Mouse (Mus musculus) limb, embryonic 14.5 days (tissue): ENCODE measurements around the gene Nbea. TPM values are rescaled to one million over a fixed set of nuclear protein-coding genes. Genes with fewer than 3 reads are reported as not detected.

Experiments used
- ATAC-seq: fragments of 200-750 bp; cut with Nextera tagmentation; 2 replicates; pipeline ENCODE4 v1.8.0; 2017; ENCODE audit warnings: low read depth, moderate number of reproducible peaks, moderate TSS enrichment; ENCODE audit not compliant: low FRiP score
- DNase-seq: peaks from one replicate; pipeline ENCODE4 v3.0.0-alpha.2; 2015; ENCODE audit warnings: low spot score
- H3K27ac ChIP-seq: fragments of 300-500 bp; sonication (generic); replicated peaks from 2 replicates; pipeline ENCODE4 v1.5.1; 2014; ENCODE audit warnings: low read depth, mild to moderate bottlenecking, low read length, moderate library complexity, mixed read lengths
- H3K27me3 ChIP-seq: fragments of 300-500 bp; sonication (generic); 2 replicates; pipeline ENCODE4 v1.6.1; 2014; ENCODE audit warnings: low read length, mixed read lengths; ENCODE audit not compliant: control insufficient read depth, insufficient read depth
- H3K36me3 ChIP-seq: fragments of 300-500 bp; sonication (generic); 2 replicates; pipeline ENCODE4 v1.6.1; 2014; ENCODE audit warnings: mild to moderate bottlenecking, low read length, moderate library complexity, mixed read lengths; ENCODE audit not compliant: control insufficient read depth, insufficient read depth
- H3K4me1 ChIP-seq: fragments of 300-500 bp; sonication (generic); 2 replicates; pipeline ENCODE4 v1.6.1; 2014; ENCODE audit warnings: antibody characterized with exemption, low read length, mixed read lengths; ENCODE audit not compliant: control insufficient read depth, insufficient read depth
- H3K4me2 ChIP-seq: fragments of 300-500 bp; sonication (generic); replicated peaks from 2 replicates; pipeline ENCODE4 v1.6.1; 2014; ENCODE audit warnings: low read depth, mild to moderate bottlenecking, low read length, moderate library complexity; ENCODE audit not compliant: severe bottlenecking
- H3K4me3 ChIP-seq: fragments of 300-500 bp; sonication (generic); replicated peaks from 2 replicates; pipeline ENCODE4 v1.5.1; 2014; ENCODE audit warnings: low read length
- H3K9ac ChIP-seq: fragments of 300-500 bp; sonication (generic); 2 replicates; pipeline ENCODE4 v1.6.1; 2014; ENCODE audit warnings: mild to moderate bottlenecking, low read depth, low read length, moderate library complexity; ENCODE audit not compliant: severe bottlenecking
- H3K9me3 ChIP-seq: fragments of 300-500 bp; sonication (generic); 2 replicates; pipeline ENCODE4 v1.6.1; 2016; ENCODE audit warnings: low read length; ENCODE audit not compliant: control insufficient read depth
- POLR2A ChIP-seq: fragments of 200-500 bp; IDR thresholded peaks from 2 replicates; pipeline ENCODE4 v1.8.0; 2012; ENCODE audit warnings: inconsistent platforms, mild to moderate bottlenecking, moderate library complexity, borderline replicate concordance; ENCODE audit not compliant: insufficient read depth, insufficient read length; ENCODE audit errors: extremely low read depth
- WGBS: fragments of 180-500 bp; shearing (Covaris S2); extraction: QIAGEN DNeasy Blood & Tissue Kit; methylation state at CpG from one replicate; pipeline ENCODE4 v1.1.7; 2014; 5-methylcytosine and 5-hydroxymethylcytosine counted together
- polyA plus RNA-seq, 2 experiments: library from polyadenylated mRNA; depleted of rRNA in 1 of 2; stranded (reverse) in 1 of 2; unstranded in 1 of 2; fragments of >200 nt; fragmentation: Nextera tagmentation in 1 of 2; extraction: Ambion mirVana in 1 of 2; gene quantifications; 2 replicates each; pipeline versions ENCODE4 v1.2.1 to v1.2.3; 2012 to 2014

The Nbea gene
- polyA plus RNA-seq, 2 experiments = 20.6 to 34.1 TPM

DNA sequence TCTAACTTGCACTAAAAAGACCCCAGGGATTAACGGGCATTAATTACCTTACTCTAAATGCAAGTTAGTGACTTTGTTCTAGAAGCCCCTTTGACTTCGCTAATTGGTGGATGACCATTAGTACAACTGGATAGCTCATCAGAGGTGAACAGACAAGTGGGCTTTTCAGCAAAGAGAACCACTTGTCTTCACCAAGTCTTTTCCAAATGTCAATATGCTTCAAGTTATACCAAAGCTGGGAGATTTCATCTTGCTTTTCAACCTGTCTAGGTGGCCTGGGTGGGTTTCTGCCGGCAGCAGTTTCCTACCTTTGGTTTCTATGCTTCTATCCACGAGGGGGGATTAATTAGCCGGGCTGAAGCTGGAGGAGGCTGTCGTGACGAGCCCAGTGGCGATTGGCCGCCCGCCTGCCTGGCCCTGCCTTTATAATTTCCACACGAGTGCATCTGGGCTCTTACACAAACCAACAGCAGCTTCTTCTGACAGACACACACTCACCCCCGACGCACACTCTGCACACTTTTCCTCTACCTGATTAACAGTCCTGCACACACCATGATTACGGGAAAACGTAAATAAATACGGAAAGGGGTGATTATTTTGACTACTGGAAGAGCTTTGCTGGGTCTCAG is 401.3 kb downstream of the Nbea start, which contains the start of gene Mab21l1:
Gene Mab21l1 (plus strand): TSS at position 455 of the 632 bp plus-strand sequence.
- WGBS = 2% methylated on average over 16 of the region's 16 CpGs
- DNase-seq (peak; percentile 78), ATAC-seq (peak; percentile 76)
- H3K27me3 ChIP-seq = peaks cover 12% of the 10 kb centered on the region; the same call in 1 of the 2 replicates
- peak; percentile 77; the same call in 1 of the 2 replicates for TF ChIP-seq POLR2A
- H3K4me3 ChIP-seq = peak within 1 kb of the TSS; percentile 54
- no peaks in the 10 kb centered on the region for H3K36me3 ChIP-seq
- H3K27ac ChIP-seq = peak within 1 kb of the TSS; percentile 92
- peak within 1 kb of the TSS; percentile 82 for H3K9ac ChIP-seq
- H3K4me1 ChIP-seq = peaks cover 13% of the 10 kb centered on the region
- peak within 1 kb of the TSS; percentile 67 for H3K4me2 ChIP-seq
- H3K9me3 ChIP-seq = no peaks in the 10 kb centered on the region

DNA sequence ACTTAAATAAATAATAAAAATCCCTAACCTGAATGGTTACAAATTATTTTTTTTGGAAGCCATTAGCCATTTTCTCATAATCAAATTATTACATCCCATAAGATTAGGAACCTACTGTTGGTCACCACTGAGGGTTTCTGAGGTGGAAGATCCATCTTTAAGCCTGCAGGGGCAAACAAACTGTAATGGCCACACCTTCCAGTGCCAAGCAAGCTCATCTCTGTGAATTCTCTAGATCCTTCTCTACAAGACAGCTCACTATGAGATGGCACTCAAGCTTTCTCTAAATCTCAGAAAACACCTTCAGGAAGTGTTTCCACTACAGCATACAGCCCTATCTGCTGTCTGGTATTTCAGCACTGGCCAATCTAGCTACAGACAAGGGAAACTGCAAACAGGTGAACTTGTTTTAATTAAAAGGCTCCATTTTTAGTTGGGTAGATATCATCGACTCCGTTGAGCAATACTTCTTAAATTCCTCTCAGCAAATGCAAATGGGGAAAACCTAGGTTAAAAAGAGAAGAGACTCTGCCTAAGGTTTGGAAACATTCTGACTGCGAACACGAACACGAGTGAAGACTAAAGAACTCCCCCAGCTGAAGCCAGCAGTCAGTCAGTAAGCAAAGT is 402.0 kb downstream of the Nbea start:
- Histone ChIP-seq H3K9ac (no peak overlapping the region), H3K4me1 (peaks cover 13% of the 10 kb centered on the region), H3K4me2 (peak overlapping the region; percentile 67), H3K9me3 (no peaks in the 10 kb centered on the region), H3K27me3 (peaks cover 12% of the 10 kb centered on the region; the same call in 1 of the 2 replicates), H3K36me3 (no peaks in the 10 kb centered on the region), H3K27ac (peak overlapping the region; percentile 92; the same call in 1 of the 2 replicates), H3K4me3 (peak overlapping the region; percentile 54)
- TF ChIP-seq POLR2A = no peak
- ATAC-seq (no peak), DNase-seq (no peak)
- 31% methylated on average over 5 of the region's 5 CpGs for WGBS

DNA sequence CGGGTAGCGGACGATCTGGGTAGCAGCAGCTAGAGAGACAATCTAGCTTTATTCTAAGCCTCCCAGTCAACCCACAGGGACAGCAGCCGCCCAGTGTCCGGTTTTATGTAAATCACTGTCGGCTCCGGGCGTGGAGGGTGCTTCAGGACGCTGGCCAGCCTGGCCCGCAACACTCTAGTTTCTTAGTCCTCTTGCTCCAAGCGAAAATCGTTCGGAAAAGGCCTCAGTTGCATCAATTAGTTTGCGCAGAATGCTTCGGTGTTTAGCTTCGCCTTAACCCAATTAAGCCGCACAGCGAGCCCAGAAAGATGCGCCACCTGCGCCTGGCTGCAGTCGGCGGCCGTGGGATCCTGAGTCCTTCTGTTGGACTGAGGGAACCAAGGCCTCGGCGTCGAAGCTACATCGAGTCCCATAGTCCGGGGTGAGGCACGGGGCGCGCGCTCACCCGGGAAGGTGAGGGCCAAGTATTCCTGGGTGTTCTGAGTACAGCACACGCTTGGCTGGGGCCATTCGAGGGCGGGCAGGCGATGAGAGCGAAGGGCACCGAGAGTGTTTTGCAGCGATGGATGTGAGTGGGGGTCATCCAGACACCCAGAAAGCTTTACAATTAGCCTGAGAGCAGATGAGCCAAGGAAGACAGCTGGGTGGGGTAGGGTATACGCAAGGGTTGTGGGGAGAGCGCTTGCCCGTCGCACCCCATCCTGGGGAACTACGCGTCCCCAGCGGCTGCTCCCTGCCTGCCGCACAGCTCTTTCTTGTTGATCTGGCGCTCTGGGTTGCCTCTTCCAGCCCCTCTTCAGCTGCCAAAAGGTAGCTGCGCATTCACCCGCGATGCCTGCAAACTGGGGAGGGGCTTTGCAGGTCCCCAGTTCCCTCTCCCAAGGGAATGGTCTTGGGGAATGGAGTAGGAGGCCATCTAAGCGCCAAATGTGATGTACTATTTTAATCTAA is 403.1 kb downstream of the Nbea start:
- TF ChIP-seq POLR2A = no peak
- DNase-seq (peak; percentile 33), ATAC-seq (no peak)
- Histone ChIP-seq H3K4me2 (peak overlapping the region; percentile 67), H3K36me3 (no peaks in the 10 kb centered on the region), H3K4me1 (peaks cover 13% of the 10 kb centered on the region), H3K27ac (0 out of 2 replicates have a peak overlapping the region, but pooled peaks have one; percentile 43), H3K27me3 (peaks cover 12% of the 10 kb centered on the region; the same call in 1 of the 2 replicates), H3K9ac (peak overlapping the region; percentile 55), H3K9me3 (no peaks in the 10 kb centered on the region), H3K4me3 (peak overlapping the region; percentile 36)
- 3% methylated on average over 53 of the region's 53 CpGs for WGBS

DNA sequence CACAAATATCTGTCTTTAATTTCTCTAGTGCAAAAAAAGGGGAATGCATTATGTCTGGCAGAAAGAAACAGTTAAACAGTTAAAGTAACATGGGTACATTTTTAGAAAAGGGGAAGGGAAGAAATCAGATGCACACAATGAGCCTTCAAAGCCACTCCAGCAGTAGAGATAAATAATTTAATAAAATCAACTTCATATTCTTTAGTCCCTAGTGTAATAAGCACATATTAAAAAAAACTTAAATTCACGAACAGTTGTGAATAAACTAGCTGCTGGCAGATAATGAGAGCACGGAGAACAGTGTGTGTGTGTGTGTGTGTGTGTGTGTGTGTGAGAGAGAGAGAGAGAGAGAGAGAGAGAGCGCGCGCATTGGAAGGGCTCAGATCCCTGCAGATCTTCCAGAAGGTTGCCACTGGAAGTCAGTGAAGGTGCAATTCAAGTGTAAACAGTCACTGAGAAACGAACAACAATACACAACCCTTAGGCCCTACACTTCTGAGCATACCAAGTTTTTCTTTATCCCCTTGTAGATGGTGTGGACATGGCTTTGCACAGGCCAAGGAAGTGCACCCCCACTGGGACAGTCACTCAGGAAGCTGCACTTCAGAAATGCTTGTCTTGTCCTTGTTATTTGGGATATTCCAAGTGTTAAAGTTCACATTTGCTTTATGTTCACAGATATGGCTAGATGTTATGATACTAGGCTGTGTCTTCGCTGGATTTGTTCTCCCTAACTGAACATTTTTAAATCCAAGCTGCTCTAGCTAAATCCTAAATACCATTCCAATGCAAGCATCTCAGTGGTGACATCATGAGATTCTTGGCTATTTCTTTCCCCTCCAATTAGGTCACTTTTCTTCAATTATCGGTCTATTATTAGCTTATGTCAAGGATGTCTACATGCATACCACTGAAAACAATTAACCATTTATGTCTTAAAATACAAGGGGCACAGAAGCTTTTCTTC is 404.5 kb downstream of the Nbea start:
- Histone ChIP-seq H3K4me1 (peaks cover 13% of the 10 kb centered on the region), H3K9ac (no peak overlapping the region), H3K27me3 (peaks cover 12% of the 10 kb centered on the region; the same call in 1 of the 2 replicates), H3K27ac (no peak overlapping the region), H3K9me3 (no peaks in the 10 kb centered on the region), H3K36me3 (no peaks in the 10 kb centered on the region), H3K4me3 (no peak overlapping the region), H3K4me2 (no peak overlapping the region)
- TF ChIP-seq POLR2A = no peak
- no peak for ATAC-seq
- WGBS = 52% methylated on average over 8 of the region's 8 CpGs
- no peak for DNase-seq
